Mouse (Mus musculus) neural tube, embryonic 14.5 days (tissue): ENCODE measurements around the gene Kalrn. TPM values are rescaled to one million over a fixed set of nuclear protein-coding genes. Genes with fewer than 3 reads are reported as not detected.

Experiments
- ATAC-seq: fragments of 200-750 bp; cut with Nextera tagmentation; 2 replicates; pipeline ENCODE4 v1.8.0; 2017; ENCODE audit warnings: low read depth, mild to moderate bottlenecking, moderate TSS enrichment, moderate library complexity
- H3K27ac ChIP-seq: fragments of 300-500 bp; sonication (generic); 2 replicates; pipeline ENCODE4 v1.5.1; 2014; ENCODE audit warnings: low read depth, mild to moderate bottlenecking, control low read depth, low read length, moderate library complexity, mixed read lengths
- H3K27me3 ChIP-seq: fragments of 300-500 bp; sonication (generic); 2 replicates; pipeline ENCODE4 v1.6.1; 2014; ENCODE audit warnings: low read length; ENCODE audit not compliant: control insufficient read depth, insufficient read depth
- H3K36me3 ChIP-seq: fragments of 300-500 bp; sonication (generic); 2 replicates; pipeline ENCODE4 v1.6.1; 2014; ENCODE audit warnings: low read length, mixed read lengths; ENCODE audit not compliant: control insufficient read depth, insufficient read depth
- H3K4me1 ChIP-seq: fragments of 300-500 bp; sonication (generic); 2 replicates; pipeline ENCODE4 v1.6.1; 2014; ENCODE audit warnings: low read length; ENCODE audit not compliant: control insufficient read depth, insufficient read depth
- H3K4me2 ChIP-seq: fragments of 300-500 bp; sonication (generic); 2 replicates; pipeline ENCODE4 v1.6.1; 2014; ENCODE audit warnings: mild to moderate bottlenecking, low read depth, low read length, control low read depth
- H3K4me3 ChIP-seq: fragments of 300-500 bp; sonication (generic); 2 replicates; pipeline ENCODE4 v1.5.1; 2014; ENCODE audit warnings: low read depth, low read length, control low read depth, mixed read lengths
- H3K9ac ChIP-seq: fragments of 300-500 bp; sonication (generic); replicated peaks from 2 replicates; pipeline ENCODE4 v1.6.1; 2014; ENCODE audit warnings: low read depth, mild to moderate bottlenecking, control low read depth, low read length, mixed read lengths
- H3K9me3 ChIP-seq: fragments of 300-500 bp; sonication (generic); 2 replicates; pipeline ENCODE4 v1.6.1; 2016; ENCODE audit warnings: low read length; ENCODE audit not compliant: control insufficient read depth
- WGBS: fragments of 180-500 bp; shearing (Covaris S2); extraction: QIAGEN DNeasy Blood & Tissue Kit; methylation state at CpG from one replicate; pipeline ENCODE4 v1.1.7; 2014; 5-methylcytosine and 5-hydroxymethylcytosine counted together
- polyA plus RNA-seq: library from polyadenylated mRNA; unstranded; fragments of >200 nt; fragmentation: Nextera tagmentation; extraction: Ambion mirVana; gene quantifications from 2 replicates; pipeline ENCODE4 v1.2.1, GENCODE M21; 2014

The Kalrn gene
- polyA plus RNA-seq, 1 experiment from 2014 or later = 34.2 TPM

DNA sequence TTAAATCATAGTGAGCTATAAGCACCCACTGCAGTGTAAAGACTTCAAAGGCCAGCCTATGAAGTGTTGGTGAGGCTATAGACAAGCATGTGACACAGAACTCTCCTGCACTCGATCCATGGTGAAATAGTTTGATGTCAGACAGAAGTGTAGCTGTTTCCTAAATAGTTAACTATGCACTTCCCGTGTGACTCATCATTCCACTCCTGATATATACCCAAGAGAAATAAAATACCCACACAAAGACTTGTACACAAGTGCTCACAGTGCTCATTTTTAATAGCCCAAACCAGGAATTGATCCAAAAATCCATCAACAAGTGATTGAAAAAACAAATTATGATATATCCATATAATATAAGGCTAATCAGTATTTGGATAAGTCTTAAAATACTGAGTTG lies 19.4 kb upstream of the Kalrn start:
- Histone ChIP-seq H3K4me3 (no peak overlapping the region), H3K27ac (no peak overlapping the region), H3K9me3 (no peaks in the 10 kb centered on the region), H3K4me1 (no peaks in the 10 kb centered on the region), H3K4me2 (no peak overlapping the region), H3K27me3 (no peaks in the 10 kb centered on the region), H3K9ac (no peak overlapping the region), H3K36me3 (no peaks in the 10 kb centered on the region)
- ATAC-seq = no peak
- WGBS = 85% methylated on average over 2 of the region's 2 CpGs

DNA sequence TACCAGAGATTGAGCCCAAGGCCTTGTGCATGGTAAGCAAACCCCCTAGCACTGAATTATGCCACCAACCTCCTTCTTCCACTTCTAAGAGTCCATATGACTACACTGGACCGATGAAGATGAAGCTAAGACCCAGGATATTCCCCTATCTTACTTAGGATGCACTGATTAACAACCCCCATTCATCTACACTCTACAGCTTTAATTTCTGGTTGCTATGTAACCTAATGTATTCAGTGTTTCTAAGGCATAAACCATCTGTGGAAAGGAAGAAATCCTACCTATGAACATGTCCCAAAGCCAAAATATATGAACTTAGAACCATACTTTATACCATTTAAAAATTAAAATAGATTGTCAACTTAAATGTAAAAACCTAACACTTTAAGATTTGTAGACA lies 18.6 kb upstream of the Kalrn start:
- 91% methylated on average over 1 of the region's 1 CpGs for WGBS
- no peak overlapping the region for H3K4me2 ChIP-seq
- no peaks in the 10 kb centered on the region for H3K36me3 ChIP-seq
- H3K27me3 ChIP-seq = no peaks in the 10 kb centered on the region
- no peak for ATAC-seq
- H3K27ac ChIP-seq = no peak overlapping the region
- H3K4me1 ChIP-seq = no peaks in the 10 kb centered on the region
- H3K9me3 ChIP-seq = no peaks in the 10 kb centered on the region
- H3K9ac ChIP-seq = no peak overlapping the region
- no peak overlapping the region for H3K4me3 ChIP-seq

DNA sequence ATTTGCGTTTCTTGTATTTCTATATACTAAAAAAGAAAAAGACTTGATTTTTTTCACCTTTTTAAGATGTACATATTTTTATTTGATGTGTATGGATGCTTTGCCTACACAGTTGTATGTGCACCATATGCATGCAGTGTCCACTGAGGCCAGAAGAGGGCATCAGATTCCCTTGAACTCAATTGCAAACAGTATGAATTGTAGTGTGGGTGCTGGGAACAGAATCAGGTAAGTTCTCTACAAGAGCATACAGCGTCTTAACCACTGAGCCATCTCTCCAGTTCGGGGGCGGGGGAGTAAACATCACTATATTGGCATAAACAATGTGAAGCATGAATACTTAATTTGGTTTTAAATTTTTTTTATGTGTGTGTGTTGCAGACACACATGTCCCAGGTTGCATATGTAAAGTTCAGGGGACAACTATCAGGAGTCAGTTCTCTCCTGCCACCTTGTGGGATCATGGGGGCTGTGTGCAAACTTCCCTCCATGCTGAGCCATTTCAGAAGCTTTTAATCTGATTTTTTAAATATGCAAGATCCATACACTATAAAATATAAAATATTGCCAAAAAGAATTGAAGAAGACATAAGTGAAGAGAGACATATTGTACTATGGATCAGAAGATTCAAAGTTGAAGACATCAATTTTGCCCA lies 6.5 kb upstream of the Kalrn start:
- Histone ChIP-seq H3K27me3 (no peaks in the 10 kb centered on the region), H3K36me3 (no peaks in the 10 kb centered on the region), H3K4me2 (no peak overlapping the region), H3K9me3 (no peaks in the 10 kb centered on the region), H3K4me3 (no peak overlapping the region), H3K9ac (no peak overlapping the region), H3K4me1 (no peaks in the 10 kb centered on the region), H3K27ac (no peak overlapping the region)
- ATAC-seq = no peak
- WGBS = 94% methylated on average over 4 of the region's 4 CpGs

DNA sequence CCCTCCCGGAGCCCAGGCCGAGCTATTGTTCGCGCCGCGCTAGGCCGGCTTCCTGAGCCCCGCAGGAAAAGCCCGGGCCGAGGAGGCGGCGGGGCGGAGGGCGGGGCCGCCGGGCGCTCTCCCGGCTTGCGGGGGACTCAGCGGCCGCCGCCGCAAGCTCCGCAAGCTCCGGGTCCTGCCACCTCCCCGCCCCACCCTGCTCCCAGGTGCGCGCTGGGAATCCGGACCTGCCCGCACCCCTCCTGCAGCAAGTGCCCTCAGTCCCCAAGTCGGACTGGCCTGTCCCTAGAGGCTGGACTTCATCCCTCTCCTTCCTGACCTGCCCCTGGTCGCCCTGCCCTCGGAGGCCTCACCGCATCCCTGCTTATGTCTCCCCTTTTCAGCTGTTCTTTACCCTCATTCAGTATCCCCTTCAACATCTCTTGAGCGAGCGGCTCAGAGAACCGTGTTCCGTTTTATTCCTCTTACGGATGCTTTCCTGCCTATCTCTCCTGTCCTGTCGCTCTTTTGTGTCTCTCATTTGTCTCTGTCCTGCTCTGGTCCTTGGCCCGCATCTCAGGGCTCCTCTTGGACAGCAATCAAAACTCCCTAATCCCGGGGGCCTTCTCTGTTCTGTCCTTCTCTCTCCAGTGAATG lies 642 bp upstream of the Kalrn start:
- no peaks in the 10 kb centered on the region for H3K36me3 ChIP-seq
- peak overlapping the region; percentile 97 for H3K4me3 ChIP-seq
- peaks cover 27% of the 10 kb centered on the region; the same call in 1 of the 2 replicates for H3K4me1 ChIP-seq
- H3K4me2 ChIP-seq = peak overlapping the region; percentile 71
- H3K27ac ChIP-seq = peak overlapping the region; percentile 96
- H3K9ac ChIP-seq = peak overlapping the region; percentile 98
- WGBS = under 1% methylated on average over 38 of the region's 42 CpGs
- H3K9me3 ChIP-seq = no peaks in the 10 kb centered on the region
- ATAC-seq = peak; percentile 81
- no peaks in the 10 kb centered on the region for H3K27me3 ChIP-seq

DNA sequence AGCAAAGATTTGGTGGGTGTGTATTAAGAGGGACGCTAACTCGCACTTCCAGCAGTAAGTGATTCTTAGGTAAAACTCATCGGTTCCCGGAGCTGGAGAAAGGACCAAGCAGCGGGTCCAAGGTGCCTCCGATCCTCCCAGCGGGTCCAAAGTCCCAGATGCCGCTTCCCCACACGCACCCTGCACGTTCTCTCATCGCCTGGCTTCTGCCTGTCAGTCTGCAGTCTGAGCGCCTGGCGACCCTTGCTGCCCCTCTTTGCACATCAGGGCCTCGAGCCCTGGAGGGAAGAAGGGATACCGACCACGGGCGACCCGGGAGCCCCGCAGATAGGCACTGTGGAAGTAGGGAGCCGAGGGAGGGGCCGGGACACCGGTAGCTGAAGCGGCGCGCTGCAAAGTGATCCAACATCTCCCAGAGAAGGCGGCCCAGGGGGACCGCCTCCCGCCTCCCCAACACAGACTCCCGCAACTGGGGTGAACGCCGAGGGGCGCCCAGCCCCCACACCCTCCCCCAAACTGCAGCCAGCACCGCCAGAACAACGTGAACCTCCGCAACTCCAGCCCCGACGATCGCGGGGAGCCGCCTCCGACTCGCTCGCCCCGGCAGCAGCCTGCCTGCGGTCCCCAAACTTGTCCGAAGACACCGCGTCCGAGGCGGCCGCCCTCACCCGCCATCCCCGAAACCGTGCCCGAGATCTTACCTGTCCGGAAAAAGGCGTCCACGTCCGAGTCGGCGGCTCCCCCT lies 754 bp downstream of the Kalrn start:
- under 1% methylated on average over 54 of the region's 61 CpGs for WGBS
- no peaks in the 10 kb centered on the region for H3K27me3 ChIP-seq
- H3K27ac ChIP-seq = peak overlapping the region; percentile 96
- peaks cover 27% of the 10 kb centered on the region; the same call in 1 of the 2 replicates for H3K4me1 ChIP-seq
- peak overlapping the region; percentile 97 for H3K4me3 ChIP-seq
- no peaks in the 10 kb centered on the region for H3K36me3 ChIP-seq
- no peaks in the 10 kb centered on the region for H3K9me3 ChIP-seq
- ATAC-seq = peak; percentile 7; the same call in 1 of the 2 replicates
- H3K9ac ChIP-seq = peak overlapping the region; percentile 98
- H3K4me2 ChIP-seq = peak overlapping the region; percentile 71

DNA sequence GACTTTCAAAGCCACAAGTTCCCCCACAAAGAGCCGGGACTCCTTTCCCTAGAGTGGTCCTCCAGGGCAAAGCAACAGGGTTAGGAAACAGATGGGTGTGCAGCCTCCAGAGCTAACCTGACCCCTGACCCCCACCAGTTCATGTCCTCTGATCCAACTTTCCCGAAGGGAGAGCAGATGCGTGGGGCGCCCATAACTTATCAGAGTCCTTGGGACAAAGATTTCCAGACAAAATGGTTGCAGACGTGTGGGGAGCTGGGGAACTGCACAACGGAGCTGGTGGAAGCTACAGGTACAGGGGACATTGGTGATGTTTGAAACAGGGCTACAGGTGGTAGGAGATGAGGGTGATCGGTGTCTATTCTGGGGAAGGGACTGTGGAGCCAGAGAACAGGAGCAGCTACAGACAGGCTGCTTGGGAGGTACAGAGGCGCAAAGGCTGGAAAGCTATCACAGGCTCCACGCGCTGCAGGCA lies 1.4 kb downstream of the Kalrn start:
- Histone ChIP-seq H3K9ac (peak overlapping the region; percentile 98), H3K9me3 (no peaks in the 10 kb centered on the region), H3K27ac (peak overlapping the region; percentile 96; the same call in 1 of the 2 replicates), H3K4me2 (peak overlapping the region; percentile 71), H3K36me3 (no peaks in the 10 kb centered on the region), H3K27me3 (no peaks in the 10 kb centered on the region), H3K4me1 (peaks cover 27% of the 10 kb centered on the region; the same call in 1 of the 2 replicates), H3K4me3 (peak overlapping the region; percentile 97)
- peak; percentile 13; the same call in 1 of the 2 replicates for ATAC-seq
- WGBS = under 1% methylated on average over 10 of the region's 10 CpGs

DNA sequence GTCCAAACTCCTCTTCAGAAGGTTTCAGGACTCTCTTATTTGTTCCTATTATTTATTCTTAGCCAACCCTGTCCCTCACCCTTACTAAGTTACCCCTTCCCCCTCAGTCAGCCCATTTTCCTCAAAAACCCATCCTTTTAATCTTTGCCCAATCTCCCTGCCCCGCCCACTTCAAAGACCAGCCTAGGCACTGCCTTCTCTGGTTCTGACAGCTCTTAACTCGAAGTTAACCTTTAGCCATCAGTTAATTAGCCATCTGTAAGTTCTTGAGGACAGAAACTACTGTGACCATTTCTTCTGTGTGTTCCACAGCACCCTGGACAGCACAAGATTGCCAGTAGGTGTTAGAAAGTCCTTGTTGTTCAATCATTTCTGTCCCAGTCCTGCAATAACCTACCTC lies 3.4 kb downstream of the Kalrn start:
- Histone ChIP-seq H3K9me3 (no peaks in the 10 kb centered on the region), H3K4me2 (no peak overlapping the region), H3K4me3 (no peak overlapping the region), H3K27me3 (no peaks in the 10 kb centered on the region), H3K27ac (no peak overlapping the region), H3K36me3 (no peaks in the 10 kb centered on the region), H3K9ac (no peak overlapping the region), H3K4me1 (peaks cover 27% of the 10 kb centered on the region; the same call in 1 of the 2 replicates)
- WGBS = 50% methylated on average over 2 of the region's 2 CpGs
- no peak for ATAC-seq

DNA sequence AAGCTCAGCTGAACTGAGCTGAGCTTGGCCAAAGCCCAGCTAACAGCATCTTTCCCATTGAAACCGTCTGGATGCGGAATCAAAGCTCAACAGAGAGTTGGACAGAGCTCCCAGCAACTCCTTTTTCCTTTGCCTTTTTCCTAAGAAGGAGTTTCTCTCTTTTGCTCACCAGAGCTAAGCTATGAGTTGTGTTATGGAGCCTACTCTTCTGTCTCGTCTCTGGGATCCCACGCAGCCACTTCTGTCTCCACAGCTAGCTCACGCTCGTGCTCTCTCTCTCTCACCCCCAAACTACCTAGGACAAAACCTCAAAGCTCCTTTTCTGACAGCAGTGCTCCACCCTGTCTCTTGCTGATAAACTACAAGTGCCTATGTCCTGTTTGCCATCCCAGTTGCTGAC lies 4.5 kb downstream of the Kalrn start:
- Histone ChIP-seq H3K4me3 (no peak overlapping the region), H3K4me2 (no peak overlapping the region), H3K4me1 (peaks cover 24% of the 10 kb centered on the region; the same call in 1 of the 2 replicates), H3K36me3 (no peaks in the 10 kb centered on the region), H3K27me3 (no peaks in the 10 kb centered on the region), H3K9ac (no peak overlapping the region), H3K27ac (no peak overlapping the region), H3K9me3 (no peaks in the 10 kb centered on the region)
- no peak for ATAC-seq
- 89% methylated on average over 6 of the region's 6 CpGs for WGBS
